Mouse (Mus musculus) telencephalon, adult 2 months (tissue): ENCODE data around the gene Olfr937.

ENCODE experiments used
- DNase-seq: peaks from one replicate; pipeline ENCODE4 v3.0.0-alpha.2; 2011; ENCODE audit warnings: low read depth, low spot score

Olfr937 gene

GRCm38 (mm10) chr9:39064851-39065250, at the start of gene Olfr937:
Gene Olfr937 (minus strand): TSS chr9:39064951.
- no peak for DNase-seq

- no peak for DNase-seq
Measured at GRCm38 (mm10) chr9:39078787-39079186, 14.0 kb upstream of the Olfr937 start, which contains the start of gene Olfr938. Gene Olfr938 (minus strand): TSS chr9:39078887.

- no peak for DNase-seq
Measured at GRCm38 (mm10) chr9:39023277-39023676, 41.5 kb downstream of the Olfr937 start, which contains the start of gene Olfr146. Gene Olfr146 (minus strand): TSS chr9:39023377.
